Mouse (Mus musculus): ENCODE data around the gene Aqp7. TPM values are rescaled to one million over a fixed set of nuclear protein-coding genes. Genes with fewer than 3 reads are reported as not detected.

The Aqp7 gene
- polyA plus RNA-seq, 1 experiment: 0.70 TPM

DNA sequence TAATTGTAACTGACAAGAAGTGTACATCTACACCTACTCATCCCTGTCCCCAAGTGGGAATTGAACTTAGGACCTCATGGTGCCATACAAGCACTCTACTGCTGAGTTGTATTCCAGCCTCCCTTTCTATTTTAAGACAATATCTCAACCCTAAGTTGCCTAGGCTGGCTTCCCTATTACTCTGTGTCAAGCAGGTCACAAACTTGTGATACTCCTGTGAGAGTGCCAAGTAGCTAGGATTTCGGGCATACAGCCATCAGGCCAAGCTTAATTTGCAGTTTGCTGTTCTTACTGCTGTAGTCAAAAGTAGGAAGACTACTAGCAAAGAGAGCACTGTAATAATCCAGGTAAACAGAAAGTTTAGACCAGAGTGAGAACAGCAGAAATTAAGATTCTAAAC is 64.3 kb downstream of the Aqp7 start:
- Histone ChIP-seq H3K4me3 (replicated peaks; ENCODE audit: control insufficient read depth, low read depth, low read length) (no peak overlapping the region), H3K4me1 (ENCODE audit: control insufficient read depth, insufficient read depth, low read length) (no peaks in the 10 kb centered on the region), H3K27ac (ENCODE audit: control insufficient read depth, insufficient read depth, low read depth, low read length, poor library complexity) (no peak overlapping the region)
- no peak for TF ChIP-seq POLR2A (IDR thresholded peaks at IDR 0.05; ENCODE audit: borderline replicate concordance, control insufficient read depth, low read depth, low read length)
- TF ChIP-seq CTCF (IDR thresholded peaks at IDR 0.05; ENCODE audit: control insufficient read depth, insufficient read depth, low read length): no peak
- 88% methylated on average over 1 of the region's 1 CpGs for WGBS

Other genes starting within 250 kb of the Aqp7 start
- 32.2 and 44.4 TPM in 2 replicates for gene B4galt1, start 194.1 kb downstream of the Aqp7 start, polyA plus RNA-seq (2011; ENCODE audit: insufficient read depth, insufficient read length, low replicate concordance, missing spikeins)
- gene Spink4, start 128.1 kb downstream of the Aqp7 start, polyA plus RNA-seq (2011; ENCODE audit: insufficient read depth, insufficient read length, low replicate concordance, missing spikeins): not detected in 2 replicates
- 144 and 216 TPM in 2 replicates for gene Bag1, start 99.8 kb downstream of the Aqp7 start, polyA plus RNA-seq (2011; ENCODE audit: insufficient read depth, insufficient read length, low replicate concordance, missing spikeins)
- gene Chmp5, start 99.7 kb downstream of the Aqp7 start, polyA plus RNA-seq (2011; ENCODE audit: insufficient read depth, insufficient read length, low replicate concordance, missing spikeins): 28.2 and 49.0 TPM in 2 replicates
- 37.5 and 46.1 TPM in 2 replicates for gene Nfx1, start 77.2 kb downstream of the Aqp7 start, polyA plus RNA-seq (2011; ENCODE audit: insufficient read depth, insufficient read length, low replicate concordance, missing spikeins)
- 0.92 and 12.0 TPM in 2 replicates for gene Aqp3, start 50.0 kb upstream of the Aqp7 start, polyA plus RNA-seq (2011; ENCODE audit: insufficient read depth, insufficient read length, low replicate concordance, missing spikeins)
- gene Nol6, start 76.3 kb upstream of the Aqp7 start, polyA plus RNA-seq (2011; ENCODE audit: insufficient read depth, insufficient read length, low replicate concordance, missing spikeins): 7.5 and 10.0 TPM in 2 replicates
- gene Ube2r2, start 87.6 kb upstream of the Aqp7 start, polyA plus RNA-seq (2011; ENCODE audit: insufficient read depth, insufficient read length, low replicate concordance, missing spikeins): 41.2 and 44.4 TPM in 2 replicates
- 30.9 and 64.5 TPM in 2 replicates for gene Ubap2, start 227.0 kb upstream of the Aqp7 start, polyA plus RNA-seq (2011; ENCODE audit: insufficient read depth, insufficient read length, low replicate concordance, missing spikeins)

All from bone marrow, adult 2 months (tissue).